Mouse (Mus musculus) intestine, embryonic 14.5 days (tissue): ENCODE measurements around the gene Hoxd13. TPM values are rescaled to one million over a fixed set of nuclear protein-coding genes. Genes with fewer than 3 reads are reported as not detected.

Source experiments
- ATAC-seq: fragments of 200-750 bp; cut with Nextera tagmentation; replicated peaks from 2 replicates; pipeline ENCODE4 v1.8.0; 2017; ENCODE audit warnings: low read depth, moderate number of reproducible peaks, moderate TSS enrichment, moderate library complexity; ENCODE audit not compliant: low FRiP score, low TSS enrichment
- DNase-seq: peaks from one replicate; pipeline ENCODE4 v3.0.0-alpha.2; 2018; ENCODE audit warnings: low spot score
- H3K27ac ChIP-seq: fragments of 300-500 bp; sonication (generic); 2 replicates; pipeline ENCODE4 v1.5.1; 2014; ENCODE audit warnings: low read depth, mild to moderate bottlenecking, control low read depth
- H3K27me3 ChIP-seq: fragments of 300-500 bp; sonication (generic); replicated peaks from 2 replicates; pipeline ENCODE4 v1.6.1; 2014; ENCODE audit warnings: low read length, control low read depth; ENCODE audit not compliant: control insufficient read depth, insufficient read depth
- H3K36me3 ChIP-seq: fragments of 300-500 bp; sonication (generic); 2 replicates; pipeline ENCODE4 v1.6.1; 2014; ENCODE audit warnings: low read length, control low read depth; ENCODE audit not compliant: control insufficient read depth, insufficient read depth
- H3K4me1 ChIP-seq: fragments of 300-500 bp; sonication (generic); replicated peaks from 2 replicates; pipeline ENCODE4 v1.6.1; 2014; ENCODE audit warnings: low read length, control low read depth, mixed read lengths; ENCODE audit not compliant: control insufficient read depth, insufficient read depth
- H3K4me2 ChIP-seq: fragments of 300-500 bp; sonication (generic); 2 replicates; pipeline ENCODE4 v1.6.1; 2014; ENCODE audit warnings: low read length
- H3K4me3 ChIP-seq: fragments of 300-500 bp; sonication (generic); 2 replicates; pipeline ENCODE4 v1.5.1; 2014; ENCODE audit warnings: low read depth, low read length, control low read depth, mixed read lengths
- H3K9ac ChIP-seq: fragments of 300-500 bp; sonication (generic); 2 replicates; pipeline ENCODE4 v1.6.1; 2014; ENCODE audit warnings: mild to moderate bottlenecking, low read length
- H3K9me3 ChIP-seq: fragments of 300-500 bp; sonication (generic); 2 replicates; pipeline ENCODE4 v1.6.1; 2016; ENCODE audit warnings: low read length, control low read depth; ENCODE audit not compliant: control insufficient read depth
- WGBS: fragments of 180-500 bp; shearing (Covaris S2); extraction: QIAGEN DNeasy Blood & Tissue Kit; methylation state at CpG from one replicate; pipeline ENCODE4 v1.1.7; 2014; 5-methylcytosine and 5-hydroxymethylcytosine counted together
- polyA plus RNA-seq: library from polyadenylated mRNA; unstranded; fragments of >200 nt; fragmentation: Nextera tagmentation; extraction: Ambion mirVana; gene quantifications from 2 replicates; pipeline ENCODE4 v1.2.1, GENCODE M21; 2014

The Hoxd13 gene
- polyA plus RNA-seq, 1 experiment from 2014 or later: not detected

- H3K9ac ChIP-seq: peak within 1 kb of the TSS; percentile 52
- ATAC-seq (peak; percentile 65), DNase-seq (peak; percentile 85)
- no peaks in the 10 kb centered on the region for H3K9me3 ChIP-seq
- H3K4me2 ChIP-seq: peak within 1 kb of the TSS; percentile 51
- H3K27me3 ChIP-seq: peaks cover 99% of the 10 kb centered on the region
- no peaks in the 10 kb centered on the region for H3K4me1 ChIP-seq
- H3K36me3 ChIP-seq: no peaks in the 10 kb centered on the region
- peak within 1 kb of the TSS; percentile 76 for H3K27ac ChIP-seq
- H3K4me3 ChIP-seq: peak within 1 kb of the TSS; percentile 37
- WGBS: 2% methylated on average over 43 of the region's 43 CpGs
Measured at GRCm38 (mm10) chr2:74697567-74698121, 29.5 kb downstream of the Hoxd13 start, which contains the start of gene Hoxd9. Hoxd9 (plus strand) TSS chr2:74697727.

- Histone ChIP-seq H3K9me3 (no peaks in the 10 kb centered on the region), H3K4me2 (peak overlapping the region; percentile 51), H3K27ac (peak overlapping the region; percentile 76), H3K4me3 (peak overlapping the region; percentile 37), H3K4me1 (no peaks in the 10 kb centered on the region), H3K36me3 (no peaks in the 10 kb centered on the region), H3K9ac (peak overlapping the region; percentile 52), H3K27me3 (peaks cover 99% of the 10 kb centered on the region)
- DNase-seq: peak; percentile 77
- ATAC-seq: no peak
- under 1% methylated on average over 84 of the region's 86 CpGs for WGBS
Measured at GRCm38 (mm10) chr2:74698201-74699052, 30.3 kb downstream of the Hoxd13 start.

DNA sequence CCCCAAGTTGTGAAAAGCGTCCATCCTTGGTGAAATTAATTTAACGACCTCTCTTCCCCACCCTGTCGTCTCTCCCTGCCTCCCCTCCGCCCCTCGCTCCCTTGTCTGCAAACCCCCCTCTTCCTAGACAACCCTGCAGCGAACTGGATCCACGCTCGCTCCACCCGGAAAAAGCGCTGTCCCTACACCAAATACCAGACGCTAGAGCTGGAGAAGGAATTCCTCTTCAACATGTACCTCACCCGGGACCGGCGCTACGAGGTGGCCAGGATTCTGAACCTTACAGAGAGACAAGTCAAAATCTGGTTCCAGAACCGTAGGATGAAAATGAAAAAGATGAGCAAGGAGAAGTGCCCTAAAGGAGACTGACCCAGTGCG lies 30.9 kb downstream of the Hoxd13 start:
- Histone ChIP-seq H3K9me3 (no peaks in the 10 kb centered on the region), H3K9ac (peak overlapping the region; percentile 52), H3K4me3 (peak overlapping the region; percentile 37), H3K27ac (peak overlapping the region; percentile 76), H3K36me3 (no peaks in the 10 kb centered on the region), H3K4me2 (peak overlapping the region; percentile 51), H3K4me1 (no peaks in the 10 kb centered on the region), H3K27me3 (peaks cover 99% of the 10 kb centered on the region)
- 1% methylated on average over 17 of the region's 17 CpGs for WGBS
- DNase-seq (peak; percentile 74), ATAC-seq (no peak)

GRCm38 (mm10) chr2:74699664-74700545 lies 31.8 kb downstream of the Hoxd13 start:
- ATAC-seq (no peak), DNase-seq (peak; percentile 68)
- Histone ChIP-seq H3K9ac (peak overlapping the region; percentile 52), H3K4me1 (no peaks in the 10 kb centered on the region), H3K36me3 (no peaks in the 10 kb centered on the region), H3K4me3 (peak overlapping the region; percentile 37), H3K27ac (peak overlapping the region; percentile 51), H3K9me3 (no peaks in the 10 kb centered on the region), H3K4me2 (peak overlapping the region; percentile 51), H3K27me3 (peaks cover 99% of the 10 kb centered on the region)
- 12% methylated on average over 23 of the region's 23 CpGs for WGBS

GRCm38 (mm10) chr2:74700546-74701112 lies 32.5 kb downstream of the Hoxd13 start:
- H3K4me2 ChIP-seq: peak overlapping the region; percentile 51
- peaks cover 99% of the 10 kb centered on the region for H3K27me3 ChIP-seq
- no peaks in the 10 kb centered on the region for H3K36me3 ChIP-seq
- WGBS: 12% methylated on average over 22 of the region's 22 CpGs
- ATAC-seq (no peak), DNase-seq (no peak)
- peak overlapping the region; percentile 3; the same call in 1 of the 2 replicates for H3K9ac ChIP-seq
- H3K27ac ChIP-seq: peak overlapping the region; percentile 51; the same call in 1 of the 2 replicates
- no peak overlapping the region for H3K4me3 ChIP-seq
- H3K9me3 ChIP-seq: no peaks in the 10 kb centered on the region
- H3K4me1 ChIP-seq: no peaks in the 10 kb centered on the region

- DNase-seq: peak; percentile 97
- ATAC-seq: no peak
- H3K27ac ChIP-seq: no peak overlapping the region
- no peaks in the 10 kb centered on the region for H3K9me3 ChIP-seq
- H3K4me2 ChIP-seq: no peak overlapping the region; the same call in 1 of the 2 replicates
- no peak overlapping the region for H3K4me3 ChIP-seq
- WGBS: 14% methylated on average over 17 of the region's 17 CpGs
- no peaks in the 10 kb centered on the region for H3K36me3 ChIP-seq
- no peaks in the 10 kb centered on the region for H3K4me1 ChIP-seq
- H3K27me3 ChIP-seq: peaks cover 96% of the 10 kb centered on the region
- no peak overlapping the region for H3K9ac ChIP-seq
Measured at GRCm38 (mm10) chr2:74701949-74702819, 34.1 kb downstream of the Hoxd13 start.

GRCm38 (mm10) chr2:74702820-74703219 lies 34.7 kb downstream of the Hoxd13 start:
- 47% methylated on average over 6 of the region's 6 CpGs for WGBS
- no peak overlapping the region for H3K9ac ChIP-seq
- ATAC-seq (no peak), DNase-seq (no peak)
- H3K4me2 ChIP-seq: no peak overlapping the region
- H3K9me3 ChIP-seq: no peaks in the 10 kb centered on the region
- no peak overlapping the region; the same call in 1 of the 2 replicates for H3K27ac ChIP-seq
- no peaks in the 10 kb centered on the region for H3K36me3 ChIP-seq
- peaks cover 96% of the 10 kb centered on the region for H3K27me3 ChIP-seq
- H3K4me1 ChIP-seq: no peaks in the 10 kb centered on the region
- H3K4me3 ChIP-seq: no peak overlapping the region
